Mouse (Mus musculus) heart, postnatal 36 days (tissue): ENCODE measurements around the gene Rps15a. TPM values are rescaled to one million over a fixed set of nuclear protein-coding genes. Genes with fewer than 3 reads are reported as not detected.

Experiments used
- DNase-seq, 2 experiments: peaks; one replicate each; pipeline ENCODE4 v3.0.0; 2021 to 2022
- intact Hi-C: fragments of 180-260 bp; cut with DNase I; formaldehyde crosslinking; loops from one replicate; pipeline ENCODE4 v1.15.1; 2025
- total RNA-seq, 2 experiments: library from RNA; stranded (reverse); gene quantifications; 2 replicates each; pipeline ENCODE4 v1.2.3; 2021

Rps15a gene
- total RNA-seq, 2 experiments from 2014 or later: 519 to 578 TPM

DNA sequence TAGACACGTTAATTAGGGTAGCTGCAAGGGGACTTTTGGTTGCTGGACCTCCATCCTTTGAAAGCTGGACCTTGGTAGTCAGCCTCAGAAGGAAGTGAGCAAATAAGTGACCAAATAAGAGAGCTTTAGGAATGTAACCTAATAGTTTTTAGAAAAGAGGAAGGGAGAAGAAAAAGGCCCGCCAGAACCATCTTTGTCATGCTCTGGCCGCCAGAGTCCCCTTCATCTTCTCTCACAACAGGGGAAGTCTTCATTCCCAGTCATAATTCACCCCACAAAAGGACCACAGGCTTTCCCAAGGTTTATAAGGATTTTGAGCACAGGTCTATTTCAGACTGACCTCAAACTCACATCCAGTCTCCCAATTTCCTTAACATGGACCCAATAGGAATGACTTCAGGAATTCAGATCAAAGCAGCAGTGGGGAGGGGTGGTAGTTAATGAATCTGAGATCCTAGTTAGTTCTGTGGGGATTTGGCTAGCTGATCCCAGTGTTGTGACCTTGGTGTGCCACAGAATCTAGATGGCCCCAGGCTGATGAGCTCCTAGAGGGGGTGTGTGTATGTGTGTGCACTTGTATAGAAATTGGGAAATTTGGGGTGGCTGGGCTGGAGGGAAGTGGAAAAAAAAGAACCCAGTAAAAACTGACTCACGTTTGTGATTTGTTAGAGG lies 1.7 kb upstream of the Rps15a start:
- intact Hi-C loops: loop anchor here (5.0 to 10.0 kb wide), 4 partner anchors 125 to 1783 kb away; partner anchors contain the start of genes Coq7, Gde1, Rps13 and Smg1
- DNase-seq: no peak

DNA sequence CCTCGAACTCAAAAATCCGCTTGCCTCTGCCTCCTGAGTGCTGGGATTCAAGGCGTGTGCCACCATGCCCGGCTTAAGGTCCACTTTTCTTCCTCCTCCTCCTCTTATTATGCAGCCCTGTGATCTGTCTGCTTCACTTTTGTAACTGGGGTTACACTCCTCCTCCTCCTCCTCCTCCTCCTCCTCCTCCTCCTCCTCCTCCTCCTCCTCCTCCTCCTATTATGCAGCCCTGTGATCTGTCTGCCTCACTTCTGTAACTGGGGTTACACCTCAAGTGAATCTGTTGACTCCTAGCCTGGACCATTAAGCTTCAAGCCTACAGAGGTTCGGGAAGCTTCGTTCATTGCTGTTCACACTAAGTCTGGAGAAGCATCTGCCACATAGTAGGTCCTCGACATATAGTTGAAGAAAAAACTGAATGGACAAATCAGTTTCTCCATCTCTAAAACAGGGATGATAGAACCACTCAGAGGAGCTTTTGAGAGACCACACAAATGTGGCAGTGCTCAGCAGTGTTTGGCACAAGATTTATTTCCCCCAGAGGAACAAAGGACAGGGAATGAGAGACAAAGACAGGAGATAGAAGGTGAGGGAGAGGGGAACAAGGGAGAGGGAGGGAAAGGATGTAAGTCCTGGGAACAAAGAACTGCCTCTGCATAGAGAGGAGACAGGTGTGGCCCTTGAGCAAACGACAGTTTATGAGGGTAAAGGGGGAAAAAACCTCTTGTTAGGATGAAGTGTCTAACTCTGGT lies 975 bp upstream of the Rps15a start:
- DNase-seq: no peak
- intact Hi-C loops: loop anchor here (5.0 to 10.0 kb wide), 4 partner anchors 125 to 1782 kb away; partner anchors contain the start of genes Coq7, Gde1, Rps13 and Smg1

DNA sequence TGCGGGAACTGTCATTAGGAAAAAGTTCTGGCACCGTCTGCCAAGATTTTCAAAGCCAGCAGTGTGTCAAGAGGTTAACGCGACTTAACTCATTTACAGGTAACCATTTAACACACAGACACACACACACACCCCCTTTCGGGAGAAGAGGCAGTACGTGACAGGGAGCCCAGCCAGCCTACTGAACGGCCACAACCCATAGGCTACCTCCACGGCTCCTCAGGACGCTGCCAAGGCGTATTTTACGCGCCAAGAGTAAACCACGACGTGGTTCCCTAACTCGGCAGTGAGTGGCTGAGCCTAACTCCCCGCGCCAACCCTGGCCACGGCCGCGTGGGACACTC lies 483 bp downstream of the Rps15a start:
- intact Hi-C loops: loop anchor here (5.0 to 10.0 kb wide), 4 partner anchors 127 to 1781 kb away; partner anchors contain the start of genes Coq7, Gde1, Rps13 and Smg1

DNA sequence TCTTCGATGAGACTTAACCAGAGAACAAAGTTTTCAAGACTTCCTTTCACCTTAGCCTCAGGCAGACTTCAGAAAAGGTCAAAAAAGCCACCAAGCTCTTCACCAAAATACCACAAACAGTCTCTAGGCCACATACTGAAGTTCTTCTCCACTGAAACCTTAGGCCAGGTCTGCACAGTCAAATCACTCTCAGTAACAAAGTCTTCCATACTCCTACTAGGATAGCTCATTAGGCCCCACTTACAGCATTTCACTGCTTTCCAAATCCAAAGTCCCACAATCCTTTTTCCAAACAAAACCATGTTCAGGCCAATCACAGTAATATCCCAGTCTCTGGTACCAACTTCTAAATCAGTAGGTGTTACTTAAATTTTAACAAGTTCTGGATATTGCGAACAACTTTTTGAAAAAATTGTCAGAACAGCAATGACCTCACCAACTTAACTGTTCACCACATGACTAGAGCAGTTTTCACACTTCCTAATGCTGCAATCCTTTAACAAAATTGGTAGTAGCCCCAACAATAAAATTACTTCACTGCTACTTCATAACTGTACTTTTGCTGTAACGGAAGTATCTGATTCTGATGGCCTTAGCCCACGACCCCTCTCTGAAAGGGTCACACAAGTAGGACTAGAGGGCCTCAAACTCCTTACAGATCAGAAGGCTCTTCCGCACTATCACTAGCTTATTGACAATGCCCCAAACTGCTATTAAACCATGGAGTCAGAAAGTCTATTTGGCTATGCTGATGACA lies 2.3 kb downstream of the Rps15a start:
- intact Hi-C loops: loop anchor here (10.0 kb wide), 3 partner anchors 421 to 1779 kb away; partner anchors contain the start of genes Coq7, Gde1 and Rps13
- DNase-seq: no peak

More for the DNA sequence above, 483 bp downstream of the Rps15a start:
- DNase-seq: no peak

DNA sequence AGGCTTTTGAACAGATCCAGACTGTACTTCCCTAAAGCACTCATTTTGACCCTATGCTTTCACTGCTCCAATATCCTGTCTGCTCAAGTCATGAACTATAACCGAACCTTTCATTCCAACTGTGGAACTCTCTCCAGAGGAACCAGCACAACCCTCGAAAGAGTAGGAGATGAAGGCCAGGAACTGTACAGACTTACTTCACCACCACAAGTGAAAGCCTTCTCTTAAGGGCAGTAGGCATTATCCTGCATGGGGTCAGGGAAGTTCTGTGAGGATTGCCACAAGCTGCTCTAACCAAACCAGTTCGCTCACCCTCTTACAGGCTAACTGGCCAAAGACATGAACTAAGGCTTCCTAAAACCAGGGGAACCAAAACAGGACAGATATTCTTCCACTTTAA lies 4.9 kb downstream of the Rps15a start:
- no peak for DNase-seq
- intact Hi-C loops: loop anchor here (10.0 kb wide), 3 partner anchors 424 to 1776 kb away; partner anchors contain the start of genes Coq7, Gde1 and Rps13

DNA sequence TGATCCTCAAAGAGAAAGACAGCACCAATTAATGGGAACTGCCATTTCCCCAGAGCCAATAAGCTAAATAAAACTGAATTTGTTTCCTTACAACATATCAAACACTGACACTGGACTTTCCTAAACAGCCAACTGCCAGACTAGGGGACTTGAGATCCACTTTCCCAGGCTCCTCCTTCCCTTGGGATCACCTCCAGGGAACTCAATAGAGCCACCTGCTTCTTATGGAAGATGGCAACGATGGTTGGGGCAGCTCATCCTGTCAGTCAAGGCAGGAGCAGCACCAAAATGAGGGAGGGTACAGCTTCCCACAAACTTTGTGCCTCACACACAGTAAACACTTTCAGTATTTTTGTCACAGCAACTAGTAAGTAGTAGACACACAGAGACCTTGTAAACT lies 8.3 kb downstream of the Rps15a start:
- no peak for DNase-seq
- intact Hi-C loops: loop anchor here (10.0 kb wide), 2 partner anchors 483 to 803 kb away; no protein-coding TSS in a partner anchor

DNA sequence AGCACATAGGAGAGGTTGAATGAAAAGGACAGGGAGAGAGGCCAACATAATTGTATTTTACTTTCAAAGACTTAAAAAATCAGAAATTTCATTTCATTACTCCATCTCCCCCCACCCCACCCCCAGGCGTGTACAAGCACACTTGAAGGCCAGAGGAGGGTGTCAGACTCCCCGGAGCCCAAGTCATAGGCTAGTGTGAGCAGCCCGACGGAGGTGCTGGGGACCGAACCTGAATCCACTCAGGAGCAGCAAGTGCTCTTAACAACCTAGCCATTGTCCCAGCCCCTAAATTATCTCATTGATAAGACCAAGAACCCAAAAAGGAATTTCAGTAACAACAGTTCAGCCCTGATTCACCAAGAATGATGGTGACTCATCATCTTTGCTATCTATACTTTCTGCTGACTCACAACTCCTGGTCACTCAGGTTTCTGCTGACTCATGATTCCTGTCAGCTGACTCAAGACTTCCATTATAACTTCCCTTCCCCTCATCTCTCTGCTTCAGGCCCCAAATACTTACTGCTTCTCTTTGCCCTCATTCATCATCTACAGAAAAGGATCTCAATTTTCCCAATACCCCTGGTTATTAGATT lies 11.4 kb downstream of the Rps15a start:
- no peak for DNase-seq
- intact Hi-C loops: loop anchor here (5.0 to 10.0 kb wide), 5 partner anchors 222 to 1402 kb away; partner anchors contain the start of gene Xylt1

DNA sequence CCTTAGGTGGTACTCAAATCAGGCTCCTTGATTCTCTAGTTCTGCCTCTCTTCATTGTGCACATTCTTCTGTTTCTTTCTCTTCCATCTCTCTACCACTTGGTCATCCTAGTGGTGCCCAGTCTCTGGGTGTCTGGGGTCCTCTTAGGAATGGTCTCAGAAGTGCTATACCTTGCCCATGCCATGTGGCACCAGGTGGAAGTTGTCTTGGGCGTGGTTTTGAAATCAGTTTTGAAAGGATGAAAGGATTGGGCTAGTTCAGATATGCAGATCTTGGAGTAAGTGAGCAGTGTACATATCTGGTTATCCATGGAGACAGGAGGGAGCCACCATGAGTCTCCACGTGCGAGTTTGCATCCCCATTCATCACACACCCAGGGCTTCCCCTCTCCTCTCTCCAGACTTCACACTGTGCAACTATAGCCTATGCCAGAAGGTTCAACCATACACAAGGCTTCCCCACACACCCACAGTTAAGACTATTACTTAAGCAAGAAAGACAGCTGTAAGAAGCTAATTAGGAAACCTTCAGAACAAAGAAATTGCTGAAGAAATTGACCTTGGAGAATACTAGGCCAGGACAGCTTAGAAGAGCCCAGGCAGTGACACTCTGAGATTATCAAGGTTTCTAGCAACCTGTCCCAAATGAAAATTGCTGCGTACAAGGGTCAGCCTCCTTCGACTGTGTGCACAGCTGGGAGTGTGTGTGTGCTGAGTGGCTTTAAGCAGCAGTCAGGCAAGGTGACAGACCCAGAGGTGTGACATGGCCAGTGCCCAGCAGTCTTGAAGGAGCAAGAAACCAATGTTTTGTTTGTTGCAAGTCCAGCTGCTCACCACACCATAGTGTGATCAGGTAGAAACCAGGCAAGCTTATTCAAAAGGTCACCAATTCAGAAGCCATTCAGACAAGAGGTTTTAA lies 12.3 kb downstream of the Rps15a start:
- intact Hi-C loops: loop anchor here (2.0 to 10.0 kb wide), 6 partner anchors 221 to 1459 kb away; partner anchors contain the start of gene Xylt1
- DNase-seq: no peak

DNA sequence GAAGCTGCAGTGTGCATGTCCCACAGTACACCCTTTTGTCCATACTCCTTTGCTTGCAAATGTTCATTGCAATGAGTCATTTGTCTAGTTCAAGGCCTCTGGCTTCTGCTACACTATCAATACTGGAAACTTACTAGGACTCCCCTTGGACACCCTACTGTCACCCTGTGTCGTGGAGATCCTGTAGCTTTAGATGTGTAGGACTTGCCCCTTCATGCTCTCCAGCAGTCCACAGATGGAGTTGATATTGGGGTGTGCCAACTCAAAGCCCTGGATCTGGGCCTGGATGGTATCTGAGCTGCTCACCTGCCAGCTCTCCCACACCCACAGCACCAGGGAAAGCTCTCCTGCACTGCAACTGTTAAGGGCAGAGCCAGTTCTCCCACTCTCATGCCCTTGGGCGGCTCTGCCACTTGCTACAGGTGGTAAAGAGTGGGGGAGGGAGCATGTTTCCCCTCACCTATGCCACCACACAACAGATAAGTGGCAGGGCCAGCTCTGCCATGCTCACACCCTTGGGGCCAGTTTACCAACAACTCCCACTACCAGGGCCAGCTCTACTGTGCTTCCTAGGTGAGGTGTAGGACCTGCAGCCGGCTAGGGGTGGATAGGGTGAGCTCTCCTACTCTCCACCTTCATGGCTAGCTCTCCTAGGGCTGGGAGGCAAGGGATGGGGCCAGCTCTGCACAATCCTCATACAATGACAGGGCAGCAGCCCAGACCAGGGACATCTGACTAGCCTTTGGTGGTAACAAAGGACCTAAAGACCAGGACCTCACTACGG lies 13.1 kb downstream of the Rps15a start:
- no peak for DNase-seq
- intact Hi-C loops: loop anchor here (2.0 to 10.0 kb wide), 6 partner anchors 221 to 1458 kb away; partner anchors contain the start of gene Xylt1

DNA sequence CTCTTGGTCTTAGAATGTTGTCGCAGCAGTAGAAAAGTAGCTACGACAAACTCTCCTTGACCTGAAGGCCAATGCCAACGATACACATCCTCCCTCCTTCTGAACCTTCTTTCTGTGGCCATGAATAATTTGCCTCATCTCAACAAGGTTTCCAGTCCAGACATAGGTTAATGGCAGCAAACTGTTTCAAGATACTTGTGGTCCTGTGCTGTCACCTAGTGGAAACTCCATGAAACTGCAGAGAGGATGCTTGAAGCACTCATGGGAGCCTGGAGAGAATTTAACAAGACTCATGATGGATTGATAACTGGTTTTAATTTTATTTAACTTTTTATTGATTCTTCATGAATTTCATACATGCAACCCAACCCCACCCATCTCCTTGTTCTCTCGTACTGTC lies 13.8 kb downstream of the Rps15a start:
- intact Hi-C loops: loop anchor here (2.0 to 10.0 kb wide), 6 partner anchors 220 to 1457 kb away; partner anchors contain the start of gene Xylt1
- peak; percentile 24 to 31 for DNase-seq

DNA sequence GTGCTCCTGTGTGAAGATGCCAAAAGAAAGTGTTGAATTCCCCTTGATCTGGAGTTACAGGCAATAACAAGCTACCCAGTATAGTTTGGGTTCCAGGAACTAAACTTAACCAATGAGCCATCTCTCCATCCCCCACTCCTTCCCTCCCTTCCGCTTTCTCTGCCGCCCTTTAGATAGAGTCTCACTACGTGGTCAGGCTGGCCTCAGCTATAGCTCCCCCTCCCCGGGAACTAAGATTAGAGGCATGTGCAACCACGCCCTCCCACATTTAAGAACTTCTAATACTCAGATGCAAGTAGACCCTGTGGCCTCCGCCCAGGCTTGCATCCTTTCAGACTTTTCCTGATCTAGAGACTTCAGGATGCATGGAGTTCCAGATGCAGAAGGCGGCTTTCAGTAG lies 18.4 kb downstream of the Rps15a start:
- intact Hi-C loops: no loop called here
- no peak for DNase-seq

DNA sequence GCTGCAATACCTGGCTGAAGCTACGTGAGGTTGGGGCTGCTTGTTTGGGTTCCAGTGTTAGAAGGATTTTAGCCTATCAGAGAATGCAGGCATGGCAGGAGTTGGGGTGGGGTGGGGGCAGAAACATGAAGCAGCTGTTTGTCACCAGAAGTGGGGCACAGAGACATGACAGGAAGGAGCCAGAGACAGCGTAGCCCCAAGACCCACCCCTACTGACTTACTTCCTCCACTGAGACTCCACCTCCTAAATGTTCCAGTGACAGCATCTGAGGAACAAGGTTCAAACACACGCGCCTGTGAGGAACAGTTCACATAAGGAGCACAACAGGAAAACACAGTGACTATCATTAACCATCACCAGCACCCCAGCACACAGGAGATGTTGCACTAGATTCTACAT lies 36.0 kb downstream of the Rps15a start:
- intact Hi-C loops: no loop called here
- DNase-seq: no peak

DNA sequence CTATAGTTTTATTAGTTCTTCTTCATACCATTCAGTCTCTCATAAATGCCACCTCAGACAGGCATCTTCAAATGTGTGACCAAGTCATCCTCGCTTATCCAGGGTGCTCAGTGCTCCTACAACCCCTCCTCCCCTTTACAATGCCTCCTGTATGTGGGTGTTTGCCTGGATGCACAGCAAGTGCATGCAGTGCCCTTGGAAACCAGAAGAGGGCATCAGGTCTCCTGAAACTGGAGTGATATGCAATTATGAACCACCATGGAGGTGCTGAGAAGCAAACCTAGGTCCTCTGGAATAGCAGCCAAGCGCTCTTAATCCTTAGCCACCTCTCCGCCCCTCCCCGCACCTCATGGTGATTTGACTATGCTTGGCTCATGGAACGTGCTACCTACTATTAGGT lies 36.9 kb downstream of the Rps15a start:
- DNase-seq: no peak
- intact Hi-C loops: no loop called here

DNA sequence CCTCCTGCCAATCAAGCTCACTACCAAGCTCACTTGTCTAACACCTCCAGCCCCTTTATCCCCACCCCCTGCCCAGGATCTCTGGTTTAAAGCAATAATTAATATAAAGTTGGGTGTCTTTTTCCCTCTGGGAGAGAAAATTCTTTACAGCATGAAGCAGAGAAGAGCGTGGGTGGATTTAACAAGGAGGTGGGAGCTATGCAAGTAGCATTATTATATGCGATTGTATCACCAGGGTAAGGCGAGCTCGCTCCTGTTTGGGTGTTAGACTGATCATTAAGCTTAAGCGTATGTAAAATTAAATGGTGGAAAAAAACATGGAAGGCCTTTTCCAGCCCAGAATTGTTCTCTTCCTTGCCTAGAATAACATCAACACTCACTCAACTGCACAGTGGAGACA lies 48.7 kb downstream of the Rps15a start:
- intact Hi-C loops: no loop called here
- DNase-seq: no peak

DNA sequence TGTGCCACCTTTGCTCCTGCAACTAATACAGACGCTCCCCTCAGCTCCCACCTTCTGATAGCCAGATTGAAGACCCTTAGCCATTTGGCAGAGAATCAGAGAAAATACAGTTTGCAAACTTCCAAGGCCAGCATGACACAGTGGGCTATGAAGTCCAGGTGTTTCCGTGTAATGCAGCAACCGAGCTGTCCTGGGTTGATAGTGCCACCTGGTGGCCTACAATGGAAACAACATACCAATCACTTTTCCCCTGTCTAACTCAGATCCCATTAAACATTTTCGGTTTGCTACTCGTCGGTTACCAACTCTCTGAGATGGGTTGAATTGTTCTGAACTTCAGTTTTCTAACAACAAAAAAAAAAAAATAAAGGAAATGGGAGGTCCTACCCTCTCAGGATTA lies 59.7 kb downstream of the Rps15a start:
- intact Hi-C loops: no loop called here
- DNase-seq: no peak
